Mouse (Mus musculus) heart, adult 2 months (tissue): Measurements from ENCODE around the gene Gcnt2.

Experiments
- CTCF ChIP-seq: fragments of 200-600 bp; IDR thresholded peaks from 2 replicates; pipeline ENCODE4 v1.8.1; 2022; ENCODE audit warnings: antibody characterized with exemption, mild to moderate bottlenecking, moderate library complexity
- EP300 ChIP-seq: fragments of 200-500 bp; IDR thresholded peaks from 2 replicates; pipeline ENCODE4 v1.6.1; 2011; ENCODE audit warnings: low read depth, low read length, control low read depth; ENCODE audit not compliant: insufficient read depth

GRCm38 (mm10) chr13:41002001-41002400 lies 142.4 kb downstream of the Gcnt2 start:
- TF ChIP-seq CTCF = no peak
- TF ChIP-seq EP300 = no peak
